Mouse (Mus musculus): ENCODE measurements around the gene Lama4.

Gene Lama4

GRCm38 (mm10) chr10:38965075-38965781 lies at the start of gene Lama4:
TSS of gene Lama4 (plus strand) at chr10:38965515.
- DNase-seq: peak; percentile 49 to 73

- no peak for DNase-seq
These were observed 49.2 kb upstream of the Lama4 start for GRCm38 (mm10) chr10:38916027-38916617.

- no peak for DNase-seq
These were observed 36.2 kb upstream of the Lama4 start for GRCm38 (mm10) chr10:38928940-38929697.

GRCm38 (mm10) chr10:38944701-38945100 lies 20.6 kb upstream of the Lama4 start:
- DNase-seq: no peak

- DNase-seq: no peak
These were observed 3.4 kb upstream of the Lama4 start for GRCm38 (mm10) chr10:38961920-38962319.

GRCm38 (mm10) chr10:38964719-38965074 lies 618 bp upstream of the Lama4 start:
- DNase-seq: no peak

- DNase-seq: peak in 1 of 2 experiments; percentile 30
These were observed 542 bp downstream of the Lama4 start for GRCm38 (mm10) chr10:38965857-38966256.

- DNase-seq: no peak
These were observed 1.3 kb downstream of the Lama4 start for GRCm38 (mm10) chr10:38966646-38967045.

- no peak for DNase-seq
These were observed 3.2 kb downstream of the Lama4 start for GRCm38 (mm10) chr10:38968326-38969072.

GRCm38 (mm10) chr10:38969543-38969942 lies 4.2 kb downstream of the Lama4 start:
- no peak for DNase-seq

GRCm38 (mm10) chr10:38969975-38970374 lies 4.7 kb downstream of the Lama4 start:
- no peak for DNase-seq

- DNase-seq: no peak
These were observed 7.1 kb downstream of the Lama4 start for GRCm38 (mm10) chr10:38972221-38972946.

GRCm38 (mm10) chr10:38973016-38973415 lies 7.7 kb downstream of the Lama4 start:
- DNase-seq: no peak

- no peak for DNase-seq
These were observed 12.9 kb downstream of the Lama4 start for GRCm38 (mm10) chr10:38978195-38978594.

- peak in 1 of 2 experiments; percentile 41 for DNase-seq
These were observed 14.4 kb downstream of the Lama4 start for GRCm38 (mm10) chr10:38979699-38980098.

GRCm38 (mm10) chr10:38980980-38981379 lies 15.7 kb downstream of the Lama4 start:
- DNase-seq: peak; percentile 13 to 36

- DNase-seq: no peak
These were observed 19.2 kb downstream of the Lama4 start for GRCm38 (mm10) chr10:38984358-38985075.

GRCm38 (mm10) chr10:38986053-38986452 lies 20.7 kb downstream of the Lama4 start:
- DNase-seq: peak in 1 of 2 experiments; percentile 25

- no peak for DNase-seq
These were observed 27.5 kb downstream of the Lama4 start for GRCm38 (mm10) chr10:38992827-38993226.

GRCm38 (mm10) chr10:38993632-38994424 lies 28.5 kb downstream of the Lama4 start:
- DNase-seq: no peak
